Mouse (Mus musculus) liver, adult 2 months (tissue): ENCODE data around the gene Efemp2. TPM values are rescaled to one million over a fixed set of nuclear protein-coding genes. Genes with fewer than 3 reads are reported as not detected.

Experiments used
- DNase-seq: peaks from one replicate; pipeline ENCODE4 v3.0.0-alpha.2; 2011; ENCODE audit warnings: low read depth, low spot score; ENCODE audit errors: extremely low read depth
- H3K27ac ChIP-seq: fragments of 200-500 bp; replicated peaks from 2 replicates; pipeline ENCODE4 v1.5.1; 2012; ENCODE audit warnings: low read depth, mild to moderate bottlenecking, control low read depth, inconsistent platforms, low read length; ENCODE audit not compliant: insufficient read depth
- H3K27me3 ChIP-seq: fragments of 200-500 bp; 2 replicates; pipeline ENCODE4 v1.6.1; 2012; ENCODE audit warnings: mild to moderate bottlenecking, moderate library complexity, low read length, inconsistent platforms; ENCODE audit not compliant: control insufficient read depth, insufficient read depth
- H3K36me3 ChIP-seq: fragments of 200-500 bp; 2 replicates; pipeline ENCODE4 v1.6.1; 2012; ENCODE audit warnings: low read length, inconsistent platforms; ENCODE audit not compliant: control insufficient read depth, insufficient read depth
- H3K4me1 ChIP-seq: fragments of 200-500 bp; 2 replicates; pipeline ENCODE4 v1.6.1; 2011; ENCODE audit warnings: low read length; ENCODE audit not compliant: control insufficient read depth, insufficient read depth
- H3K4me3 ChIP-seq: fragments of 200-500 bp; 2 replicates; pipeline ENCODE4 v1.5.1; 2011; ENCODE audit warnings: low read depth, mild to moderate bottlenecking, control low read depth, low read length, moderate library complexity; ENCODE audit not compliant: insufficient read depth
- H3K79me2 ChIP-seq: fragments of 200-500 bp; 2 replicates; pipeline ENCODE4 v1.6.1; 2012; ENCODE audit warnings: inconsistent platforms, mild to moderate bottlenecking, low read length, moderate library complexity; ENCODE audit not compliant: control insufficient read depth, insufficient read depth
- H3K9ac ChIP-seq: fragments of 200-500 bp; 2 replicates; pipeline ENCODE4 v1.6.1; 2012; ENCODE audit warnings: low read depth, mild to moderate bottlenecking, control low read depth, inconsistent platforms, low read length
- CTCF ChIP-seq: fragments of 200-500 bp; IDR thresholded peaks from 2 replicates; pipeline ENCODE4 v1.5.1; 2011; ENCODE audit warnings: low read depth, low read length, control low read depth
- POLR2A ChIP-seq: fragments of 200-500 bp; IDR thresholded peaks from 2 replicates; pipeline ENCODE4 v1.6.1; 2011; ENCODE audit warnings: low read length, control low read depth; ENCODE audit not compliant: insufficient read depth; ENCODE audit errors: extremely low read depth
- WGBS: fragments of 180-500 bp; shearing (Covaris S2); methylation state at CpG from one replicate; pipeline ENCODE4 v1.1.7; 2018; 5-methylcytosine and 5-hydroxymethylcytosine counted together
- polyA plus RNA-seq: library from polyadenylated mRNA; depleted of rRNA; stranded (reverse); fragments of >200 nt; gene quantifications from 2 replicates; pipeline ENCODE4 v1.2.3, GENCODE M21; 2012
- total RNA-seq: library from RNA; depleted of rRNA; stranded (reverse); fragments of >200 nt; gene quantifications from 2 replicates; pipeline ENCODE4 v1.2.3, GENCODE M21; 2014

The Efemp2 gene
- total and polyA plus RNA-seq, 2 experiments, result 4.3 to 7.7 TPM

- H3K27me3 ChIP-seq, result no peaks in the 10 kb centered on the region
- no peaks in the 10 kb centered on the region for H3K36me3 ChIP-seq
- TF ChIP-seq POLR2A (no peak), CTCF (no peak)
- no peaks in the 10 kb centered on the region for H3K79me2 ChIP-seq
- 98% methylated on average over 7 of the region's 7 CpGs for WGBS
- DNase-seq, result no peak
- no peak overlapping the region for H3K27ac ChIP-seq
- H3K9ac ChIP-seq, result no peak overlapping the region
- H3K4me1 ChIP-seq, result peaks cover 2% of the 10 kb centered on the region; the same call in 1 of the 2 replicates
- H3K4me3 ChIP-seq, result no peak overlapping the region
These were observed 42.4 kb downstream of the Efemp2 start for GRCm38 (mm10) chr19:5515840-5516777.

GRCm38 (mm10) chr19:5516906-5517505 is 43.3 kb downstream of the Efemp2 start:
- no peak overlapping the region for H3K27ac ChIP-seq
- WGBS, result 93% methylated on average over 8 of the region's 8 CpGs
- H3K27me3 ChIP-seq, result no peaks in the 10 kb centered on the region
- no peaks in the 10 kb centered on the region for H3K79me2 ChIP-seq
- H3K4me1 ChIP-seq, result no peaks in the 10 kb centered on the region
- H3K4me3 ChIP-seq, result no peak overlapping the region
- TF ChIP-seq CTCF (no peak), POLR2A (no peak)
- no peaks in the 10 kb centered on the region for H3K36me3 ChIP-seq
- no peak for DNase-seq
- no peak overlapping the region for H3K9ac ChIP-seq

- H3K4me1 ChIP-seq, result no peaks in the 10 kb centered on the region
- H3K9ac ChIP-seq, result no peak overlapping the region
- no peaks in the 10 kb centered on the region for H3K36me3 ChIP-seq
- no peaks in the 10 kb centered on the region for H3K27me3 ChIP-seq
- no peak overlapping the region for H3K4me3 ChIP-seq
- no peak overlapping the region for H3K27ac ChIP-seq
- TF ChIP-seq CTCF, result no peak
- peak; percentile 69 for DNase-seq
- WGBS, result 72% methylated on average over 3 of the region's 3 CpGs
- H3K79me2 ChIP-seq, result no peaks in the 10 kb centered on the region
These were observed 45.0 kb downstream of the Efemp2 start for GRCm38 (mm10) chr19:5518721-5519120.

GRCm38 (mm10) chr19:5525204-5525603 is 51.5 kb downstream of the Efemp2 start:
- H3K9ac ChIP-seq, result no peak overlapping the region
- no peak for TF ChIP-seq CTCF
- no peak for TF ChIP-seq POLR2A
- H3K27ac ChIP-seq, result no peak overlapping the region
- H3K4me3 ChIP-seq, result no peak overlapping the region
- H3K79me2 ChIP-seq, result no peaks in the 10 kb centered on the region
- no peaks in the 10 kb centered on the region for H3K27me3 ChIP-seq
- no peak for DNase-seq
- 83% methylated on average over 5 of the region's 5 CpGs for WGBS
- peaks cover 3% of the 10 kb centered on the region; the same call in 1 of the 2 replicates for H3K4me1 ChIP-seq
- no peaks in the 10 kb centered on the region for H3K36me3 ChIP-seq

GRCm38 (mm10) chr19:5529325-5530137 is 55.8 kb downstream of the Efemp2 start:
- Histone ChIP-seq H3K36me3 (no peaks in the 10 kb centered on the region), H3K4me1 (peaks cover 3% of the 10 kb centered on the region; the same call in 1 of the 2 replicates), H3K4me3 (peak overlapping the region; percentile 45; the same call in 1 of the 2 replicates), H3K79me2 (0 out of 2 replicates have a peak, but pooled peaks cover 3% of the 10 kb centered on the region), H3K27me3 (no peaks in the 10 kb centered on the region), H3K27ac (no peak overlapping the region), H3K9ac (peak overlapping the region; percentile 24; the same call in 1 of the 2 replicates)
- WGBS, result 9% methylated on average over 20 of the region's 20 CpGs
- DNase-seq, result peak; percentile 80
- TF ChIP-seq POLR2A (no peak), CTCF (peak; percentile 99)
